Mouse (Mus musculus): ENCODE results near the gene Hspbap1.

- TF ChIP-seq CTCF (IDR thresholded peaks at IDR 0.05; ENCODE audit: insufficient read depth, low read depth, low read length) (no peak), POLR2A (IDR thresholded peaks at IDR 0.05; ENCODE audit: insufficient read depth, low read depth, low read length) (no peak)
Observed at GRCm38 (mm10) chr16:35807663-35807992, 37.5 kb downstream of the Hspbap1 start.

Measured in olfactory bulb, adult 2 months (tissue).